Mouse (Mus musculus) embryonic facial prominence, embryonic 10.5 days (tissue): ENCODE data around the gene Wdr66. TPM values are rescaled to one million over a fixed set of nuclear protein-coding genes. Genes with fewer than 3 reads are reported as not detected.

ENCODE experiments used
- DNase-seq: peaks from one replicate; pipeline ENCODE4 v3.0.0-alpha.2; 2017; ENCODE audit warnings: low spot score
- H3K27ac ChIP-seq: fragments of 300-500 bp; sonication (generic); replicated peaks from 2 replicates; pipeline ENCODE4 v1.5.1; 2016; ENCODE audit warnings: mild to moderate bottlenecking
- H3K27me3 ChIP-seq: fragments of 300-500 bp; sonication (generic); replicated peaks from 2 replicates; pipeline ENCODE4 v1.6.1; 2016; ENCODE audit warnings: low read depth, mild to moderate bottlenecking; ENCODE audit not compliant: poor library complexity, severe bottlenecking
- H3K36me3 ChIP-seq: fragments of 300-500 bp; sonication (generic); replicated peaks from 2 replicates; pipeline ENCODE4 v1.6.1; 2016; ENCODE audit warnings: mild to moderate bottlenecking, moderate library complexity
- H3K4me1 ChIP-seq: fragments of 300-500 bp; sonication (generic); 2 replicates; pipeline ENCODE4 v1.6.1; 2016
- H3K4me3 ChIP-seq: fragments of 300-500 bp; sonication (generic); 2 replicates; pipeline ENCODE4 v1.5.1; 2016; ENCODE audit warnings: mild to moderate bottlenecking, moderate library complexity
- H3K9me3 ChIP-seq: fragments of 300-500 bp; sonication (generic); 2 replicates; pipeline ENCODE4 v1.6.1; 2016; ENCODE audit warnings: mild to moderate bottlenecking
- WGBS: fragments of 180-500 bp; shearing (Covaris S2); methylation state at CpG from one replicate; pipeline ENCODE4 v1.1.7; 2016; 5-methylcytosine and 5-hydroxymethylcytosine counted together
- polyA plus RNA-seq: library from polyadenylated mRNA; unstranded; fragments of >200 nt; fragmentation: Nextera tagmentation; extraction: Ambion mirVana; gene quantifications from 2 replicates; pipeline ENCODE4 v1.2.1, GENCODE M21; 2016

Wdr66 gene
- polyA plus RNA-seq, 1 experiment from 2014 or later: 4.5 TPM

DNA sequence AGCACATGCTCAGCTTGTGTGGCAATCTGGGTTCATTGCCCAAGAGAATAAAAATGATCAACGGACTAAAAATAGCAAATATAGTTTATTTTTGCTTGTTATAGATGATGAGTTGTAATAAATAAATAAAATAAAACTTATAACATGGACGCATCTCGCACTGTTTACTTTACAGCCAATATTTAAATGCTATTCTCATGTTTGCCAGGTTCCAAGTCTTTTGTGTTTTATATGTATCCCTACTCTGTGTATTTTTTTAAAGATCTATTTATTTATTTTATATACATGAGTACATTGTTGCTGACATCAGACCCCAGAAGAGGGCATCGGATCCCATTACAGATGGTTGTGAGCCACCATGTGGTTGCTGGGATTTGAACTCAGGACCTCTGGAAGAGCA lies 25.8 kb downstream of the Wdr66 start:
- Histone ChIP-seq H3K4me3 (no peak overlapping the region), H3K27me3 (no peaks in the 10 kb centered on the region), H3K9me3 (no peaks in the 10 kb centered on the region), H3K36me3 (no peaks in the 10 kb centered on the region), H3K27ac (no peak overlapping the region), H3K4me1 (peaks cover 6% of the 10 kb centered on the region; the same call in 1 of the 2 replicates)
- 88% methylated on average over 4 of the region's 4 CpGs for WGBS
- no peak for DNase-seq

- 87% methylated on average over 4 of the region's 4 CpGs for WGBS
- H3K4me3 ChIP-seq: no peak overlapping the region
- no peak for DNase-seq
Measured at GRCm38 (mm10) chr5:123279248-123279647, 27.3 kb downstream of the Wdr66 start.

GRCm38 (mm10) chr5:123281336-123282136 lies 29.6 kb downstream of the Wdr66 start:
- 0 out of 2 replicates have a peak, but pooled peaks cover 2% of the 10 kb centered on the region for H3K4me1 ChIP-seq
- H3K36me3 ChIP-seq: no peaks in the 10 kb centered on the region
- H3K4me3 ChIP-seq: no peak overlapping the region
- no peak for DNase-seq
- 83% methylated on average over 9 of the region's 9 CpGs for WGBS
- H3K27me3 ChIP-seq: no peaks in the 10 kb centered on the region
- 0 out of 2 replicates have a peak, but pooled peaks cover 2% of the 10 kb centered on the region for H3K9me3 ChIP-seq
- H3K27ac ChIP-seq: no peak overlapping the region

More at GRCm38 (mm10) chr5:123279248-123279647, 27.3 kb downstream of the Wdr66 start:
- no peaks in the 10 kb centered on the region for H3K36me3 ChIP-seq
- no peaks in the 10 kb centered on the region for H3K9me3 ChIP-seq
- peaks cover 6% of the 10 kb centered on the region; the same call in 1 of the 2 replicates for H3K4me1 ChIP-seq
- no peaks in the 10 kb centered on the region for H3K27me3 ChIP-seq
- no peak overlapping the region for H3K27ac ChIP-seq

DNA sequence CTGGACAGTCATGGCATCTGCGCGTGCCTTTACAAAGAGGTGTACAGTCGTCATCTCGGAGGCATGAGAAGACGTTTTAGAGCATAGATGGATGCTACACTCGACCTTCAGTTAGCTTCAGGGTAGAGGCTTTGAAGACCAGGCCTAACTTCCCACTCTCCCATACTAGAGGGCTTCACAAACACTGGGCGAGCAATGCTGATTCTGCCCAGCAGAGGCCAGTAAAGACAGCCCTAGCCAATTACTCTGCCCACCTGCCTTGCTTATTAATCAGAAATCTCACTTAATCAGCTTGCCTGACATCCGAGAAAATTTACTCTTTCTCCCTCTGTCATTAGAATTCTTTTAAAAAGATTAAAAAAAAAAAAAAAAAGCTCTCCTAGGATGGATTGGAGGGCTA lies 33.3 kb downstream of the Wdr66 start:
- H3K27me3 ChIP-seq: no peaks in the 10 kb centered on the region
- no peak overlapping the region for H3K4me3 ChIP-seq
- H3K4me1 ChIP-seq: no peaks in the 10 kb centered on the region
- 42% methylated on average over 8 of the region's 8 CpGs for WGBS
- H3K27ac ChIP-seq: no peak overlapping the region
- no peak for DNase-seq
- peaks cover 14% of the 10 kb centered on the region; the same call in 1 of the 2 replicates for H3K9me3 ChIP-seq
- no peaks in the 10 kb centered on the region for H3K36me3 ChIP-seq

- no peaks in the 10 kb centered on the region for H3K36me3 ChIP-seq
- no peaks in the 10 kb centered on the region for H3K27me3 ChIP-seq
- H3K4me3 ChIP-seq: no peak overlapping the region
- no peak for DNase-seq
- WGBS: 82% methylated on average over 5 of the region's 5 CpGs
- no peak overlapping the region for H3K27ac ChIP-seq
- H3K9me3 ChIP-seq: peaks cover 14% of the 10 kb centered on the region; the same call in 1 of the 2 replicates
- 0 out of 2 replicates have a peak, but pooled peaks cover 2% of the 10 kb centered on the region for H3K4me1 ChIP-seq
Measured at GRCm38 (mm10) chr5:123288079-123288478, 36.2 kb downstream of the Wdr66 start.

DNA sequence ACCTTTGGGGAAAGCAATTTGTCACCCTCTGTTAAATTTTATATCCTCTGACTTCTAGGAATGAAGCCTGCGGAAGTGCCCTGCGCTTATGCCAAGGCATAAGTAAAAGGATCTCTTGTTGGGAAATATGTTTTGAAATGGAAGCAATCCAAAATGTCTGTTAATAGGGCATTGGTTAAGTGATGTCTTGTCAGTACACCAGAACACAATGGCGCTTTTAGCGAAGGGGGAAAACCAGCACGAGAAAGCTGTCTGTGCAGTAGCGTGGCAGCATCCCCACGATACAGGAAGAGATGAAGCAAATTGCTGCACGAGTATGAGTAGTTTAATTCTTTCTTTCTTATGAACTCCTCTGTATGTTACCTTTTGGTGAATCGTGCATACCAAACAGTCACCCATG lies 42.8 kb downstream of the Wdr66 start:
- Histone ChIP-seq H3K9me3 (no peaks in the 10 kb centered on the region), H3K27ac (no peak overlapping the region), H3K4me1 (peaks cover 15% of the 10 kb centered on the region), H3K4me3 (no peak overlapping the region), H3K27me3 (0 out of 2 replicates have a peak, but pooled peaks cover 6% of the 10 kb centered on the region), H3K36me3 (no peaks in the 10 kb centered on the region)
- DNase-seq: no peak
- 94% methylated on average over 9 of the region's 9 CpGs for WGBS

DNA sequence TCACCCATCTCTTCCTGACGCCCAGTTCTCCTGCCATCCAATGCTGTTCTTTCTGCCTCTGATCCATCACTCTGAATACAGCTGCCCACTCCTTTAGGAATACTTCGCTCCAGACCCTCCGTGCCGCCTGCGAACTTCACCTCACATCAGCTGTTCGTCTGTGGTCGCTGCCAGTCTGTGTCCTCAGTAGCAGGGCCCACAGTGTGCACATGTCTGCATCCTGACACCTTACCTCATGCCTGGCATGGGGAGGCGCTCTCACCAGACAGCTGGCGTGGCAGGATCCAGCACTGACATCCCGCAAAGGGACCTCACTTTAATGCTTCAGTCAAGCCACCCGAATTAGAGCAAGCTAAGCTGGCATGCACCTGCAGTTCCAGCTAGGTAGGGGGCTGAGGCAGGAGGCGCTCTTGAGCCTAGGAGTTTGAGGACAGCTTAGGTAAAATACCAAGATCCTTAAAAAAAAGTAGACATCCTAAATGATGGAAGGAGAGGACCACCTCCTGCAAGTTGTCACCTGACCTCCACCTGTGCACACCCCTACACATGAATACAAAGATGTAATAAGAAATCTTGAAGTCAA lies 44.4 kb downstream of the Wdr66 start:
- H3K9me3 ChIP-seq: no peaks in the 10 kb centered on the region
- 67% methylated on average over 12 of the region's 12 CpGs for WGBS
- H3K4me1 ChIP-seq: peaks cover 30% of the 10 kb centered on the region
- no peak for DNase-seq
- 0 out of 2 replicates have a peak, but pooled peaks cover 12% of the 10 kb centered on the region for H3K27me3 ChIP-seq
- H3K4me3 ChIP-seq: no peak overlapping the region
- no peak overlapping the region for H3K27ac ChIP-seq
- H3K36me3 ChIP-seq: no peaks in the 10 kb centered on the region

- H3K9me3 ChIP-seq: no peaks in the 10 kb centered on the region
- 61% methylated on average over 23 of the region's 23 CpGs for WGBS
- H3K27ac ChIP-seq: no peak overlapping the region
Measured at GRCm38 (mm10) chr5:123296972-123297754, 45.3 kb downstream of the Wdr66 start.

DNA sequence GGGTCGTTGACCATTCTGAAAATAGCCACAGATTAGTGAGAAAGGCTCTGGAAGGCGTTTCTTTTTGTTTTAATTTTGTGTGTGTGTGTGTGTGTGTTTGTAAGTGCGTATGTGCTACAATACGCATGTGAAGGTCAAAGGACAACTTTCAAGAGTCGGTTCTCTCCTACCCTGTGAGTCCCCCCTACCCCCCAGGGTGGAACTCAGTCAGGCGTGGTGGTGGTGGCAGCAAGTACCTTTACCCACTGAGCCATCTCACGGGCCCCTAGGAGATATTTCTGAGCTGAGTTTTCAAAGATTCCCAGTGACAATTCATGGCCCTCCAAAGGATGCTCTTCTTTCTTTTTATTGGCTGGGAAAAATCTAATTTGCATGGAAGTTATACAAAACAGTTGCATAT lies 45.9 kb downstream of the Wdr66 start:
- Histone ChIP-seq H3K4me3 (no peak overlapping the region), H3K27ac (no peak overlapping the region), H3K27me3 (0 out of 2 replicates have a peak, but pooled peaks cover 12% of the 10 kb centered on the region), H3K9me3 (no peaks in the 10 kb centered on the region), H3K36me3 (no peaks in the 10 kb centered on the region), H3K4me1 (peaks cover 39% of the 10 kb centered on the region)
- 80% methylated on average over 7 of the region's 7 CpGs for whole genome bisulfite sequencing
- DNase-seq: no peak

More at GRCm38 (mm10) chr5:123296972-123297754, 45.3 kb downstream of the Wdr66 start:
- Histone ChIP-seq H3K27me3 (0 out of 2 replicates have a peak, but pooled peaks cover 12% of the 10 kb centered on the region), H3K4me3 (no peak overlapping the region), H3K4me1 (peaks cover 33% of the 10 kb centered on the region), H3K36me3 (no peaks in the 10 kb centered on the region)
- DNase-seq: peak; percentile 32

DNA sequence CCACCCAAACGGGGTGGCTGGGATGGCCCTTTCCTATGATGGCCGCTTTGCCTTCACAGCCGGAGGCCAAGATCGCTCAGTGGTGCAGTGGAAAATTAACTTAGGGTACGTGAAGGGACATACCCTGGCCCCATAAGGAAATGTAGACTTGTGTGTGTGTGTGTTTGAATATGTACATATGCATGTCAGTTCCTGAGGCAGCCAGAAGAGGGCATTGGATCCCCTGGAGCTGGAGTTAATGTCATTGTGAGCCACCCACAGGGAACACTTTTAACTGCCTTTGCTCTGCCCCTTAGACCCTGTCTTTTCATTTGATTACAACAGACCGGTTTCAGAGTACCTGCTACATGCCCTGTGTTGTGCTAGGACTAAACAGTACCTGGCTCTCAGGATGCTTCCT lies 46.6 kb downstream of the Wdr66 start:
- H3K27me3 ChIP-seq: 0 out of 2 replicates have a peak, but pooled peaks cover 12% of the 10 kb centered on the region
- H3K4me1 ChIP-seq: peaks cover 41% of the 10 kb centered on the region
- DNase-seq: no peak
- H3K36me3 ChIP-seq: no peaks in the 10 kb centered on the region
- H3K4me3 ChIP-seq: no peak overlapping the region
- H3K27ac ChIP-seq: no peak overlapping the region
- H3K9me3 ChIP-seq: no peaks in the 10 kb centered on the region
- 91% methylated on average over 6 of the region's 6 CpGs for WGBS

- Histone ChIP-seq H3K9me3 (no peaks in the 10 kb centered on the region), H3K27ac (peak overlapping the region; percentile 52; the same call in 1 of the 2 replicates), H3K27me3 (0 out of 2 replicates have a peak, but pooled peaks cover 12% of the 10 kb centered on the region), H3K4me3 (no peak overlapping the region), H3K36me3 (no peaks in the 10 kb centered on the region), H3K4me1 (peaks cover 41% of the 10 kb centered on the region)
- 75% methylated on average over 8 of the region's 8 CpGs for WGBS
- no peak for DNase-seq
Measured at GRCm38 (mm10) chr5:123300496-123301034, 48.7 kb downstream of the Wdr66 start.
